Mouse (Mus musculus): ENCODE measurements around the gene Olfr399. TPM values are rescaled to one million over a fixed set of nuclear protein-coding genes. Genes with fewer than 3 reads are reported as not detected.

The Olfr399 gene
- total RNA-seq (2023): not detected

GRCm38 (mm10) chr11:74056451-74056850 is at the start of gene Olfr399, which contains the start of gene Olfr139:
Gene Olfr399, minus strand, starts transcription at chr11:74056615.
Gene Olfr139, minus strand, starts transcription at chr11:74056551.

GRCm38 (mm10) chr11:74069655-74070054 is 13.2 kb upstream of the Olfr399 start, which contains the start of gene Zfp616:
Gene Zfp616, plus strand, starts transcription at chr11:74069955.

Other genes with a start within 250 kb of the Olfr399 start
- gene Olfr392, start 239.6 kb downstream of the Olfr399 start, total RNA-seq (2023): not detected
- not detected for gene Olfr393, start 205.2 kb downstream of the Olfr399 start, total RNA-seq (2023)
- gene Olfr394, start 165.8 kb downstream of the Olfr399 start, total RNA-seq (2023): not detected
- gene Olfr395, start 147.3 kb downstream of the Olfr399 start, total RNA-seq (2023): not detected
- gene Olfr23, start 119.9 kb downstream of the Olfr399 start, total RNA-seq (2023): not detected
- gene Olfr397, start 95.8 kb downstream of the Olfr399 start, total RNA-seq (2023): not detected
- gene Olfr398, start 66.2 kb downstream of the Olfr399 start, total RNA-seq (2023): not detected
- gene Olfr139, start 64 bp downstream of the Olfr399 start, total RNA-seq (2023): not detected
- not detected for gene Zfp616, start 13.3 kb upstream of the Olfr399 start, total RNA-seq (2023)
- gene Olfr401, start 57.1 kb upstream of the Olfr399 start, total RNA-seq (2023): not detected
- not detected for gene Olfr402, start 96.9 kb upstream of the Olfr399 start, total RNA-seq (2023)
- not detected for gene Olfr403, start 129.6 kb upstream of the Olfr399 start, total RNA-seq (2023)
- gene Olfr43, start 154.8 kb upstream of the Olfr399 start, total RNA-seq (2023): not detected
- gene Olfr406, start 203.2 kb upstream of the Olfr399 start, total RNA-seq (2023): not detected
- not detected for gene Olfr59, start 227.1 kb upstream of the Olfr399 start, total RNA-seq (2023)

Measured in CD4-positive naive resting alpha-beta T cell, adult 57 days (primary cell).